Mouse (Mus musculus): ENCODE measurements at regions not wholly inside any gene's neighbourhood (a gene's known extent, or its start where the extent isn't known, plus 50 kb on each side); places are given as distances from the start of the nearest gene placed in this dataset.

GRCm38 (mm10) chr12:45745697-45746096 lies 671.2 kb upstream of the Stxbp6 start:
- DNase-seq, result no peak

- no peak for DNase-seq
These were observed 670.1 kb upstream of the Stxbp6 start for GRCm38 (mm10) chr12:45744619-45745018.

GRCm38 (mm10) chr12:45733661-45734060 lies 659.2 kb upstream of the Stxbp6 start:
- DNase-seq, result peak; percentile 15 to 16

GRCm38 (mm10) chr12:45724565-45725370 lies 650.3 kb upstream of the Stxbp6 start:
- DNase-seq, result peak; percentile 1 to 11

- no peak for DNase-seq
These were observed 636.8 kb upstream of the Stxbp6 start for GRCm38 (mm10) chr12:45711351-45711750.

GRCm38 (mm10) chr12:45710766-45711165 lies 636.3 kb upstream of the Stxbp6 start:
- no peak for DNase-seq

GRCm38 (mm10) chr12:45689291-45689690 lies 614.8 kb upstream of the Stxbp6 start:
- no peak for DNase-seq

- DNase-seq, result no peak
These were observed 612.3 kb upstream of the Stxbp6 start for GRCm38 (mm10) chr12:45686765-45687164.

- no peak for DNase-seq
These were observed 597.9 kb upstream of the Stxbp6 start for GRCm38 (mm10) chr12:45672361-45672760.

- no peak for DNase-seq
These were observed 597.0 kb upstream of the Stxbp6 start for GRCm38 (mm10) chr12:45671554-45671948.

- peak in 1 of 2 experiments; percentile 1 for DNase-seq
These were observed 596.5 kb upstream of the Stxbp6 start for GRCm38 (mm10) chr12:45670874-45671553.

- no peak for DNase-seq
These were observed 595.9 kb upstream of the Stxbp6 start for GRCm38 (mm10) chr12:45670246-45670873.

GRCm38 (mm10) chr12:45659612-45660011 lies 585.1 kb upstream of the Stxbp6 start:
- no peak for DNase-seq

- DNase-seq, result no peak
These were observed 582.1 kb upstream of the Stxbp6 start for GRCm38 (mm10) chr12:45656574-45656973.

GRCm38 (mm10) chr12:45648654-45649053 lies 574.1 kb upstream of the Stxbp6 start:
- DNase-seq, result no peak

- DNase-seq, result no peak
These were observed 569.7 kb upstream of the Stxbp6 start for GRCm38 (mm10) chr12:45644180-45644579.

- no peak for DNase-seq
These were observed 548.3 kb upstream of the Stxbp6 start for GRCm38 (mm10) chr12:45622830-45623229.

- DNase-seq, result no peak
These were observed 545.5 kb upstream of the Stxbp6 start for GRCm38 (mm10) chr12:45620056-45620455.

- no peak for DNase-seq
These were observed 540.1 kb upstream of the Stxbp6 start for GRCm38 (mm10) chr12:45614509-45615150.

- DNase-seq, result no peak
These were observed 539.6 kb upstream of the Stxbp6 start for GRCm38 (mm10) chr12:45614074-45614473.

- DNase-seq, result no peak
These were observed 524.9 kb upstream of the Stxbp6 start for GRCm38 (mm10) chr12:45599443-45599842.

GRCm38 (mm10) chr12:45597904-45598570 lies 523.5 kb upstream of the Stxbp6 start:
- DNase-seq, result peak; percentile 0 to 16

All from adrenal gland, postnatal 36 days (tissue).